Mouse (Mus musculus) monocyte, adult 59 days (primary cell): Measurements from ENCODE around the gene Capn11. TPM values are rescaled to one million over a fixed set of nuclear protein-coding genes. Genes with fewer than 3 reads are reported as not detected.

Experiments used
- total RNA-seq, 2 experiments: library from RNA; stranded (reverse); gene quantifications; one replicate each; pipeline ENCODE4 v1.2.4; 2023

Capn11 gene
- 1 to 10 TPM; 1.2 to 2.0 TPM for total RNA-seq

DNA sequence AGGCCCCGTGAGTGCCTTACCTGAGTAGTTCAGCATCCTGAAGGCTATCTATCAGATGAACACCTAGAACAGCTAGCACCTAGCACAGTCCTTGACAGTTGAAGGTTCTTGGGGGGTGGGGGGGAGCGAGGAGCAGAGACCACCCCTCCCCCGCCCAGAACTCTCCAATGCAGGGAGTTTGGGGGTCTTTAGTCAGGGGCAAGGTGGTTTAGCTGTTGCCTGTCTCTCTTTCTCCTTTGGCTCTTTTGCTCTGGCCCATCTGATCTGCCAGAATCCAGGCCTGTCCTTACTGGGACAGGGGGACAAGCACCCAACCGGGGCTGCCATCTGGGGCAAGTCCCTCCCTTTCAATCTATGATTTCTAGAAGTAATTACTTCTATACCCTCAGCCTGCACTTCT lies at the start of gene Capn11:
Gene Capn11, minus strand, starts transcription at position 101 of the 400 bp plus-strand sequence.

DNA sequence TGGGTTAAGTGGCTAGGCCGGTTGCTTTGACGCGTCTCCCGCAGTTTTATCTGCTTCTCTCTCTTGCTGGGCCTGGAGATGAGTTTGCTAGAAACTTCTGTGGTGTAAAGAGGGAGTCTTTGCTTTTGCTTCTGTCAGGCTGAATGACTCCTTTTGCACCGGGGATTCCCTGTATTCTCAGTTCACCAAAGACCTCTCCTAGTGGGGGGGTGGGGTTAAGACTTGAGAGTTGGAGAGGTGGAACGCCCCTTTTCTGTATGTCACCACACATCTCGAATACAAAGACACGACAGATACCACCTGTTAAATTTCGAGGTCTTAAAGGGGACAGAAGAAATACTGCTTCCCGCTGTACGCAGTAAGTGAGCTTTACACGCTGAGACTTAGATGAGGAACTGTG lies 27.6 kb upstream of the Capn11 start, which contains the start of gene Tmem63b:
Gene Tmem63b, minus strand, starts transcription at position 190 of the 400 bp plus-strand sequence.

DNA sequence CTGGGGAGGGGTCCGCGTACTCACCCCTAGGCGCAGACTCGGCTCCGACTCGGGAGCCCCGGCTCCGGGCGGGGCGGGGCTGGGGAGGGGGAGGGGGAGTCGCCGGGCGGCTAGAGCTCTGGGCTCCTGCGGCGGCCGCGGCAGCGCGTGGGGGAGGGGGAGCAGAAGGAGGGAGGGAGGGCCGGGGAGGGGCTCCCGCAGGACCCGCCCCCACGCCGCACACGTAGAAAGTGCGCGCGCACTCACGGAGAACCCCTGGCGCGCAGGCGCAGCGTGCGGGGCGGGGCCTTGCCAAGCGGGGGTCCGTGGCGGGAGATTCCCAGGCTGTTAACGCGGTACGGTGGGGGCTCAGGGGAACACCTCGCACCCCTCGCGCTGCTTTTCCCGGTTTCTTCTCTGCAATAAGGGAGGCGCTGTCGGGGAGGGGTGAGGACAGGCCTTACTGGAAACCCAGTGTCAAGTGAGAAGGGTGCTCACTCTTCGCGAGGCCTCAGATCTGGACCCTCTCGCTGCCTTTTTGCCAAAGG lies 27.0 kb upstream of the Capn11 start, which contains the start of gene Mrpl14:
Gene Mrpl14, plus strand, starts transcription at position 230 of the 527 bp plus-strand sequence.

DNA sequence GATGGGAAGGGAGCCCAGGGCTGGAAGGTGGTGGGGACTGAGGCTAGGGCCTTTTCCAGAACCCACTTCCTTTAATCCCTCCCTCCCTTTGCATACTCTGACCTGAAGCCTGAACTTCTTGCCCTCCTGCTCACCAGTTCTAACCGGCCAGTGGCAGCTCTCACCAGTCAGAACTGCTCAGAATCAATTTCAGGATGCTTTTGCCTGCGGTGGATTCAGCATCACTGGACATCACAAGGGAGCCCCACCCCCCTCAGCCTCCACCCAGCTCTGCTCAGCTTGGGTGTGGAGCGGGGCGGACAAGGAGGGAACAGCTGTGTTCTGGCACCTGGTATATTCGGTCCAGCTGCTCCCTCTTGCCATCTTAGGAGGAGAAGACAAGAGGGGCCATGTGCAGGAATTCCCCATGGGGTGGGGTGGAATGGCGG lies 57.2 kb downstream of the Capn11 start, which contains the start of gene Mymx:
Gene Mymx, minus strand, starts transcription at position 226 of the 428 bp plus-strand sequence.

DNA sequence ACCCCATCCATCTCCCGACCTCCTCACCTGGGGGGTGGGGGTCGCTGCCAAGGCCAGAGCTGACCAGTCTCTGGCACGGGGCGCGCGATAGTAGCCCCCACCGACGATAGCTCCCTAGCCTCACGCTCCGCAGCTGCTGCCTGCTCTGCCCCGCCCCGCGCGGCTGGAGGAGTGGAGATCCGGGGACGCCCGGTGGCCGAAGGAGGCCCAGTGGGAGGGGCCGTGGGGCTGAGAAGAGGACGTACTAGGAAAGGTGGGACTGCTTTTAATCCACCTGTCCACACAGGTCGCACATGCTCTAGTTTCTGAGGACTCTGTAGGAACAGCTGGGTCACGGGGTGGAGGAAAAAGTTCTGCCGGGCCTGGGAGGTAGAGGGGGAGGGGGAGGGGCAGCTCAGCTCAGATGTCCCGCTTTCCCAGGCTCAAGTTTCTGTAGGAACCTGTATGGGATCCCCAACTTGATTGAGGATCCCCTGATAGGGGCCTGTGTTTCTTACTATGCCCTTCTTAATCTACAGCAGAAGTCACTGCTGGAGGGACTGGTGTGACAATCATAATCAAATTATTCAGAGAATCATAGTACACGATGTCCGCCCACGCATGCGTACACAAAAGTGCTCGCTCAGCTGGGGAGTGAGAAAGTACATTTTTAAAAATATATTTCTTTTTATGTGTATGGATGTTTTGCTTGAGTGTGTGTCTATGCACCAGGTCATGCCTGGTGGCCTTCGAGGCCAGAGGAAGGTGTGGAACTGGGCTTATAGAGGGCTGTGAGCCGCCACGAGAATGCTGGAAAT lies 59.5 kb downstream of the Capn11 start, which contains the start of gene Slc29a1:
Gene Slc29a1, minus strand, starts transcription at position 161 of the 797 bp plus-strand sequence.

Other genes starting within 250 kb of the Capn11 start
- 10 to 100 TPM; 77.3 to 78.2 TPM for gene Cdc5l, start 225.6 kb downstream of the Capn11 start, total RNA-seq
- gene Spats1, start 183.9 kb downstream of the Capn11 start, total RNA-seq: not detected
- gene Aars2, start 152.5 kb downstream of the Capn11 start, total RNA-seq: 1 to 10 TPM; 8.9 TPM
- not detected for gene Tcte1, start 135.9 kb downstream of the Capn11 start, total RNA-seq
- gene Tmem151b, start 109.6 kb downstream of the Capn11 start, total RNA-seq: under 1 TPM; 0.09 to 0.18 TPM
- 100 to 1,000 TPM; 172 to 190 TPM for gene Nfkbie, start 103.6 kb downstream of the Capn11 start, total RNA-seq
- gene Slc35b2, start 95.5 kb downstream of the Capn11 start, total RNA-seq: 10 to 100 TPM; 74.0 to 90.3 TPM
- gene Hsp90ab1, start 86.1 kb downstream of the Capn11 start, total RNA-seq: 100 to 1,000 TPM; 744 to 768 TPM
- gene Slc29a1, start 59.7 kb downstream of the Capn11 start, total RNA-seq: 100 to 1,000 TPM; 103 to 113 TPM
- gene Mymx, start 57.2 kb downstream of the Capn11 start, total RNA-seq: not detected
- 10 to 100 TPM; 47.5 to 51.1 TPM for gene Mrpl14, start 27.0 kb upstream of the Capn11 start, total RNA-seq
- 10 to 100 TPM; 34.6 to 34.9 TPM for gene Tmem63b, start 27.6 kb upstream of the Capn11 start, total RNA-seq
- gene 1600014C23Rik, start 74.5 kb upstream of the Capn11 start, total RNA-seq: not detected